Mouse (Mus musculus): ENCODE measurements around the gene Zcchc24. TPM values are rescaled to one million over a fixed set of nuclear protein-coding genes. Genes with fewer than 3 reads are reported as not detected.

Gene Zcchc24
- total RNA-seq, 2 experiments from 2014 or later = 47.0 TPM

DNA sequence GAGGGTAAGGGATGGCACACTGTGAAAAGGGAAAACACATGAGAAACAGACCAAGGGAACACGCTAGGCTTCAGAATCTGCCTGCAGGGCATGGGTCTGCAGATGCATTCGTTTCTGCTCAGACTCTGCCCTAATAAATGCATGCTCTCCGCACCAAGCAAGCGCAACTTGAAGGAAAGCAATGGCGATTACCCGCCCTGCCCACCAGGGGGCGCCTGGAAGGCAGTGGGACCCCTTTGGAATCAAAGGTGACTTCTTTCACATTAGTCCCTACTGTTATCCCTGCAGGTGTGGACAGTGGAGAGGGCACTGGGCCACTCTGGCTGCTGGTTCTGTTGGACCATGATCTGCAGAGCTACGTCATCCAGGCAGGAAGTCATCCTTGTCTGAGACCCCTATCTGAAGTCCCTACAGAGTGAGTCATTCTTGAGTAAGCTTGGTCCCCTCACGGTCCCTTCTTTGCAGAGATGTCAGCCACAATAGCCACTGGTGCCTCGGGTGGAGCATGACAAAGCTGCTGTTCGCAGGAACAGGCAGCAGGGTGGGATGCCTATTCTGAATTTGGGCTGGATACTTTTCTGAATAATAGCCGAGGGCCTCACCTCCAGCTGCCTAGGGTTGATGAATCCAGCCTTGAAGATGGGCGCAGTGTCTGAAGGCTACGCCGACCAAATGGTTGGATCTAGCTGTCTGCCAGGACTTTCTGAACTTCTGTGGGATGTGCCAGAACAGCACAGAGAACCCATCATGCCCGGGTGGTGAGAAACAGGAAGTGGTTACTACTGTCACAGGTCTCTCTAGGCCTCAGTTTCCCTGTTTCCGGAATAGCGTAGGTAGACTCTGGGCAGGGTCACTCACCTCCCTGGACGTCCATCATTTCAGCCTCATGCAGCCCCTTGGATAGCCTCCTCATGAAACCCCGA is 42.4 kb downstream of the Zcchc24 start:
- DNase-seq (ENCODE audit: extremely low spot score in 1 of 2, low spot score in 2 of 2) = peak in 1 of 2 experiments; percentile 40
- intact Hi-C loops (cut with DNase I) = loop anchor here (5.0 to 10.0 kb wide), 2 partner anchors 41 to 148 kb away; partner anchors contain the start of gene Zcchc24
- Histone ChIP-seq H3K27ac (0 out of 2 replicates have a peak overlapping the region, but pooled peaks have one; percentile 15), H3K4me3 (no peak overlapping the region)
- TF ChIP-seq CTCF (IDR thresholded peaks at IDR 0.05) = peak; percentile 81

DNA sequence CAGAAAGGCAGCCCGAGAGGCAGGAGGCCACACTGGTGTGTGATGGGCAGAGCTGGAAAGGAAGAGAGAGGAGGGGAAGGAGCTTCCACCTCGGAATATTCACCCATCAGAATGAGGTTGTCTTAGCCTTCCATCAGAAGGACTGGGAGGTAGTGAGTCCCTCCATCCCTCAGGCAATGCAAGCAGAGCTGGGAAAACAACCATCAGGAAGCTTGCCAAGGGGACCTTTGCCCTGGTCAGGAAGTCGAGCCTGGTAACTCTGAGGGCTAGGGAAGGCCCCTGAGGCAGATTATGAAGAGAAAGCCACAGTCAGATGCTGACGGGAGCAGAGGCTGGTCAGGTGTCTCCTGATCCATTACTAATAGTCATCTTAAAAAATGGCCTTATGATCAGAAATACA is 43.1 kb downstream of the Zcchc24 start:
- no peak for DNase-seq (ENCODE audit: extremely low spot score in 1 of 2, low spot score in 2 of 2)
- Histone ChIP-seq H3K27ac (no peak overlapping the region), H3K4me3 (no peak overlapping the region)
- intact Hi-C loops (cut with DNase I) = loop anchor here (5.0 to 10.0 kb wide), 2 partner anchors 42 to 149 kb away; partner anchors contain the start of gene Zcchc24
- TF ChIP-seq CTCF (IDR thresholded peaks at IDR 0.05) = no peak

DNA sequence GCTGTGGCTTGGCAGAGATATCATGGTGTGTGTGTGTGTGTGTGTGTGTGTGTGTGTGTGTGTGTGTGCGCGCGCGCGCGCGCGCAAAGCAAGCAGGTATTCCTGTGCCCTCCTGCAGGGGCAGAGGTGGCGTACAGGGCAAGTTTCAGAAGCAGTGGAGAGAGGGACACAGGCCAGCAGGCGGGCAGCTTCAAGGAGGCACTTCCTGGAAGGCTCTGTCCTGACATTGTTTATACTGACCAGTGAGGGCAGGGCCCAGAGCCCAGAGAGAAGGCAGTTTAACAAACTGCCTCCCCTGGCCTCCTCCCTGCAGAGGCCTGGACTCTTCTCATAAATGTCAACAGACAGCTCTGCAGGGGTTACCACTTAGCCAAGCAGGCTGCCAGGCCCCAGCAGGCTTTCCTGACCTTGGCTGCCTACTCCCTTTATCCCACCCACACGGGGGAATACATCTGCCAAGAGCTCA is 43.8 kb downstream of the Zcchc24 start:
- intact Hi-C loops (cut with DNase I) = loop anchor here (5.0 to 10.0 kb wide), 2 partner anchors 42 to 150 kb away; partner anchors contain the start of gene Zcchc24
- H3K4me3 ChIP-seq = no peak overlapping the region
- TF ChIP-seq CTCF (IDR thresholded peaks at IDR 0.05) = no peak; the same call in 1 of the 2 replicates
- DNase-seq (ENCODE audit: extremely low spot score in 1 of 2, low spot score in 2 of 2) = no peak
- no peak overlapping the region for H3K27ac ChIP-seq

DNA sequence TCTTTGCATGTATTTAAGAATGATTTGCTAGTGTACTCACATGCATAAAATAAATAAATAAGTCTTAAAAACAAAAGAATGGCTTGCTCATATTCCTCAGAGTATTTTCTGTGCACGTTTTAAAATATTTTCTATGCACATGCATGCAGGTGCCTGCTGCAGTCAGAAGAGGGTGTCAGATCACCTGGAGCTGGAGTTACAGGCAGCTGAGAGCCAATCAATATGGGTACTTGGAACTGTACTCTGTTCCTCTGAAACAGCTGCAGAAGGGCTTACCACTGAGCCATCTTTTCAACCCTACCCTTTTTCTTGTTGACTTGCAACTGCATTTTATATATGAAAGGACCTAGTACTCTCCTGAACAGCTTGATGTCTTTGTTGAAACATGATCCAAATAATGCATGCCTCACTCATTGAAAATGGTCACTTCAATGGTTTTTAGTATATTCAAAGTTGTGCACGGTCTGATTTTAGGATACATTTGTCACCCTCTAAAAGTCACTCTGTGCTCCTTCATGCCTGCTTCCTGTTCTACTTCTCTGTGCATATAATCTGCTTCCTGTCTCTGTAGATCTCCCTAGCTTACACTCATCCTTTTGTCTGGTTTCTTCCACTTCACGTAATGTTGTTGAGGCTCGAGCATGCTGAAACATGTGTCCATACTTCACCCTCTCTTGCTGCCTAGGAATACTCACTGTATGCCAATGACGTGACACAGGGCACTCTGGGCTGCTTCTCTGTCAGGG is 47.7 kb downstream of the Zcchc24 start:
- Histone ChIP-seq H3K27ac (no peak overlapping the region), H3K4me3 (no peak overlapping the region)
- no peak for DNase-seq (ENCODE audit: extremely low spot score in 1 of 2, low spot score in 2 of 2)
- no peak for TF ChIP-seq CTCF (IDR thresholded peaks at IDR 0.05)
- intact Hi-C loops (cut with DNase I) = loop anchor here (10.0 kb wide), 1 partner anchor 154 kb away; no protein-coding TSS in a partner anchor

DNA sequence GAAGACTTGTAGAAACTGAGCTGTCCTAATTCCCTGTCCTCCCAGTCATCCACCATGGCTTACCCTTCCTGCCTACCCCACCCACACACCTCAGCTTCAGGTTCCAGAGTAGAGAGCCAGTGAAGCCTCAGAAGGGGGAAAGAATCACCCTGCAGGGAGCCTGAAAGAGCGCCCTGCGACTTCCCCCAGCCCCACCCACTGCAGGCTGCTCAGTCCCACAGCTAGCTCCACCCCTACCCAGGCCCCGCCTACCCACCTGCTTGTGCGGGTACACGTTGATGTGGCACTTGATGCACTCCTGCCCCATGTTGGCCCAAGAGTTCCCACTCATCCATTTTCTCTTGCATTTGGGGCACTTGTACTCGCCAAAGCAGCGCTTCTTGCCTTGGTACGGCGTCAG is 49.5 kb downstream of the Zcchc24 start:
- no peak for TF ChIP-seq CTCF (IDR thresholded peaks at IDR 0.05)
- no peak overlapping the region for H3K4me3 ChIP-seq
- intact Hi-C loops (cut with DNase I) = no loop called here
- H3K27ac ChIP-seq = no peak overlapping the region
- no peak for DNase-seq (ENCODE audit: extremely low spot score in 1 of 2, low spot score in 2 of 2)

DNA sequence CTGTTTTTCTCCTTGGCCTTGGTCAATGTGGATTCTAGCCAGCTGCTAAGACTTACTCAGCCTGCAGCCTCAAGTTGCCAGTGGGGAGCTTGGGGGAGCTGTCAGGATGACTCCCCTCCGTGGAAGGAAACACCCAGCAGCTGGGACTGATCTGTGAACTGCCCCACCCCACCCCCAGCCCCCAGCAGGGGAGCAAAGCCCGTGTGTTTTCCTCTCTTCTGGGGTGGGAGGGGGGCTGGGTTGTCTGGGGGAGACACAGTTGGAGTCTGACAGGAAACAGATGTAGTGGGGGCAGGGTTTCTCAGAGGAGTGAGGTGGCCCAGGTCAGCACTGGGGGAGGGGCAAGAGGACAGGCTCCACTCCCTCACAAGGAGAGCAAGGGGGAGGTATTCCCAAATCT is 50.4 kb downstream of the Zcchc24 start:
- intact Hi-C loops (cut with DNase I) = no loop called here
- Histone ChIP-seq H3K27ac (no peak overlapping the region), H3K4me3 (no peak overlapping the region)
- TF ChIP-seq CTCF (IDR thresholded peaks at IDR 0.05) = no peak
- DNase-seq (ENCODE audit: extremely low spot score in 1 of 2, low spot score in 2 of 2) = no peak

DNA sequence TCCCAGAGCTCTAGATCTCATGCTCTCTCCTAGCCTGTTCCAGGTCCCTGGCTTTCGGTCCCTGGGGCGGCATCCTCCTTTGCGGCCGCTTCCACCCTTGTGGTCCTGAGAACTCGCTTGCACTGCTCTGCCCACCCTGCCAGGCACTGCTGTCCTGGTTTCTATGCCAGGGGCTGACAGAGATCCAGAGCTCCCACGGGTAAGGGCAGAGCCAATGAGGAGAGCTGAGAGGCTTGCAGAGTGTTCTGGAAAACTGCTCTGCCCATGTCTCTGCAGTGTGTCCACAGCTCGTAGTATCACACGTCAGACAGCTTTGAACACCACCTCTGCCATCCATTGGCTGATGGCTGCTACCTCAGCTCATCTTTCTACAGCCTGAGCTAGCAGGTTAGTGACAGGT is 51.1 kb downstream of the Zcchc24 start:
- Histone ChIP-seq H3K4me3 (no peak overlapping the region), H3K27ac (no peak overlapping the region)
- intact Hi-C loops (cut with DNase I) = no loop called here
- no peak for DNase-seq (ENCODE audit: extremely low spot score in 1 of 2, low spot score in 2 of 2)
- TF ChIP-seq CTCF (IDR thresholded peaks at IDR 0.05) = no peak

DNA sequence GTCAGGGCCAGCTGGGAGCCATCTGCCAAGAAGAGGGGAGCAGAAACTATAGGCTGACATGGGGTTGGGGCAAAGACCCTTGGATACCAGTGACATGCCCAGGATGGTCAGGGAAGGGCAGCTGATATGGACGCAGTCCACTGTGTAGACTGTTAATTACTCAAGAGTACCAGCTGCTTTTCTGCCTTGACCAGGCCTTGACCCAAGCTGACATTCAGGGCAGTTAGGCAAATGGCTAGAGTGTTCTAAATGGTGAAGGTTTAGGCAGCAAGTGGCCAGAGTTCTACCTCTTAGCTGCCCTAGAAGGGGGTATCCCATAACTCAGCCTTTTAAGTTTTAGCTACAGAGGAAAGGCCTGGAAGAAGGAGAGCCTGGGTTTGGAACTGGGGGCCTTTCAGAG is 52.3 kb downstream of the Zcchc24 start:
- Histone ChIP-seq H3K4me3 (no peak overlapping the region), H3K27ac (no peak overlapping the region)
- intact Hi-C loops (cut with DNase I) = no loop called here
- no peak for TF ChIP-seq CTCF (IDR thresholded peaks at IDR 0.05)
- DNase-seq (ENCODE audit: extremely low spot score in 1 of 2, low spot score in 2 of 2) = no peak

DNA sequence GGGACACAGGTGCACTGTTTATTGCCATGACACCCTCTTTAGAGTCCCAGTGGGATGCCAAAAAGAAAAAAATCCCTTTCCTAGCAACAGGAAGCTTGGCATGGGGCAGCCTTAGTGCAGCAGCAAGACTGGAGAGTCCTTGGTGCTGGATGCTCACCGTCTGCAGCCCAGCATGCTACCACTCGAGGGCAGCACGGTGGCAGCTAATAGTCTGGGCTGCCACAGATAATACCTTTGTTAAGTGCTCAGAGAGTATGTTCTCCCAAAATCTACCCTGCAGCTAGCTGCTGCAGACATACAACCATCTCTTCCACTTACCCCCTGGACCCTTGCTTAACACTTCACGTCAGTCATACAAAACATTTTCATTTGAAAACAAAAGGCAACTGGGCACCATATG is 55.4 kb downstream of the Zcchc24 start:
- intact Hi-C loops (cut with DNase I) = loop anchor here (2.0 kb wide), 1 partner anchor 87 kb away; no protein-coding TSS in a partner anchor

DNA sequence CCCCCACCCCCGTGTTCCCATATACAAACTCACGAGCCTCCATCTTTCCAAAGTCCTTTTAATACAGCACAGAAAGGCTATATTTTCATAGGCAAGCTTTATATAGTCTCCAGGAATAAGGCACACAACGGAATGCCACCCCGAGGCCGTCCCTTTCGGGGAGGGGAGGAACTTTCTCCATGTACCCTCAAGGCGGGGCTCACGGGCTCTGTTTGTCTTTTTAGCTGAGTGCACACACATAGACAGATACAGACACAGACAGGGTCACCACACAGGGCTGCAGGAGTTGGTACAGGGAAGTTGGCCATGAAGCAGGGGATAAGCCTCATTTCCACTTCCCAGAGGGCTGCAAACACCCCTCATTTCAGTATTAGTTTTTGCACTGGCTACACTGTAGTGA is 57.2 kb downstream of the Zcchc24 start:
- TF ChIP-seq CTCF (IDR thresholded peaks at IDR 0.05) = no peak
- no peak overlapping the region for H3K4me3 ChIP-seq
- DNase-seq (ENCODE audit: extremely low spot score in 1 of 2, low spot score in 2 of 2) = no peak
- intact Hi-C loops (cut with DNase I) = loop anchor here (2.0 kb wide), 1 partner anchor 89 kb away; no protein-coding TSS in a partner anchor
- H3K27ac ChIP-seq = no peak overlapping the region

More for the DNA sequence above, 55.4 kb downstream of the Zcchc24 start:
- no peak overlapping the region for H3K27ac ChIP-seq
- no peak for DNase-seq (ENCODE audit: extremely low spot score in 1 of 2, low spot score in 2 of 2)
- TF ChIP-seq CTCF (IDR thresholded peaks at IDR 0.05) = peak; percentile 64
- H3K4me3 ChIP-seq = no peak overlapping the region

DNA sequence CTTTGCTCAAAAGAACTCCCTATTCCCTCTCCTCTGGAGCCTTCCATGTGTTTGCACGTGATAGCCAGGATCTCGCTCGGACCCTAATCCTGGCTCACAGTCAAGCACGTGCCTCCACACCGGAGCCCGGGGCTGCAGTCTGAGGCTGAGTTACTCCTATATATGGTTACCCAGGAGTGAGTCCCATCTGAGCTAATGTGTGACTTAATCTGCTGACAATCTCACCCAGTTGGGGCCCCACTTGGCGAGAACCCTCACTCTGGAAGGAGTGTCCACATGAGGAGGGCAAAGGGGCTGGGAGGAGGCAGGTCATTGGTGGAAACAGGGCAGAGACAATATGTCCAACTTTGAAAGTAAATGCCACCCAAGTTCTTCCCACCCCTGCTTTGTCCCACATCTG is 57.7 kb downstream of the Zcchc24 start:
- intact Hi-C loops (cut with DNase I) = no loop called here
- no peak for DNase-seq (ENCODE audit: extremely low spot score in 1 of 2, low spot score in 2 of 2)
- Histone ChIP-seq H3K27ac (no peak overlapping the region), H3K4me3 (no peak overlapping the region)
- no peak for TF ChIP-seq CTCF (IDR thresholded peaks at IDR 0.05)

DNA sequence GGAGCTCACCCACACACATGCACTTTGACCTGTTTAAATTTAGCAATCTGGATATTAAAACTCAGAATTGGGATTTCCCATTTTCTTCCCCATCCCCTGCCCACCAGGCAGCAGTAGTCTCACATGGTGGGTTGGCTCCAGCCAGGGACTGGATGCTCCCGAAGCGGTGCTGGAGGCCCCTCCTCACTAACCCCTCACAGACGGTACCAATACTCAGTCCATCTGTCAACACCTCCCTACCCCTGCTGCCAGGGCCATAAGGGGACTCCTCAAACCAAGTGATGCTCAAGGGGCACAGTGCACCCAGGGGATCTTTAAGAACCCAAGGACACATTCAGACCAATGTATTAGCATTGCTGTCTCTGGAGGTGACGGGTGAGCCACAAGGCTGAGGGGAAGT is 58.2 kb downstream of the Zcchc24 start:
- Histone ChIP-seq H3K4me3 (no peak overlapping the region), H3K27ac (no peak overlapping the region)
- DNase-seq (ENCODE audit: extremely low spot score in 1 of 2, low spot score in 2 of 2) = no peak
- intact Hi-C loops (cut with DNase I) = no loop called here
- TF ChIP-seq CTCF (IDR thresholded peaks at IDR 0.05) = no peak
